Mouse (Mus musculus): Measurements from ENCODE around the gene Aktip. TPM values are rescaled to one million over a fixed set of nuclear protein-coding genes. Genes with fewer than 3 reads are reported as not detected.
A peak's percentile ranks its signal among the peaks of the same experiment; 100 is the strongest.

Aktip gene
- total and polyA plus RNA-seq, 3 experiments = 9.3 to 13.4 (median 13.3) TPM

- in situ Hi-C loops (cut with MboI; ENCODE audit: low pct_ligation_motif_present, low pct_unique_long_range_greater_than_20kb, low sequenced_read_pairs) = no loop called here
These were observed 41.2 kb downstream of the Aktip start for GRCm38 (mm10) chr8:91158617-91159016.

GRCm38 (mm10) chr8:91154564-91154963, 45.2 kb downstream of the Aktip start:
- Histone ChIP-seq H3K36me3 (replicated peaks in 1 of 2; ENCODE audit: control insufficient read depth in 1 of 2, insufficient read depth in 1 of 2, low read length in 1 of 2) (no peaks in the 10 kb centered on the region), H3K4me3 (replicated peaks in 1 of 3; ENCODE audit: low read depth in 2 of 3, low read length in 2 of 3, poor library complexity in 1 of 3) (no peak overlapping the region), H3K9ac (ENCODE audit: insufficient read depth, low read depth) (no peak overlapping the region), H3K4me2 (ENCODE audit: insufficient read depth, low read depth, poor library complexity, severe bottlenecking) (no peak overlapping the region), H3K4me1 (ENCODE audit: control insufficient read depth in 1 of 2, insufficient read depth in 2 of 2) (peaks cover 0 to 1% of the 10 kb centered on the region in 2 experiments; a peak in 1 of 4 replicates), H3K9me3 (replicated peaks; ENCODE audit: low read length) (peaks cover 19% of the 10 kb centered on the region), H3K27me3 (replicated peaks) (no peaks in the 10 kb centered on the region), H3K27ac (ENCODE audit: insufficient read depth, low read depth) (no peak overlapping the region), H3K79me2 (replicated peaks; ENCODE audit: control insufficient read depth, extremely low read depth, insufficient read depth, poor library complexity, severe bottlenecking) (no peaks in the 10 kb centered on the region)
- peak; percentile 6 to 43; a peak in 2 of 4 replicates for TF ChIP-seq CTCF (conservative IDR thresholded peaks at IDR 0.05 in 1 of 2, IDR thresholded peaks at IDR 0.05 in 1 of 2; ENCODE audit: low read depth in 2 of 2, low read length in 2 of 2)
- TF ChIP-seq CHD2 (IDR thresholded peaks at IDR 0.05; ENCODE audit: low read length) = no peak
- TF ChIP-seq TBP (conservative IDR thresholded peaks at IDR 0.05; ENCODE audit: low read depth, low read length) = no peak
- DNase-seq (ENCODE audit: extremely low read depth) = peak; percentile 35
- dilution Hi-C loops (cut with MboI; ENCODE audit: extremely low pct_ligation_motif_present, extremely low pct_unique_long_range_greater_than_20kb, low sequenced_read_pairs) (no loop called here), in situ Hi-C loops (cut with MboI; ENCODE audit: low pct_ligation_motif_present, low pct_unique_long_range_greater_than_20kb, low sequenced_read_pairs) (no loop called here)

More at GRCm38 (mm10) chr8:91158617-91159016, 41.2 kb downstream of the Aktip start:
- Histone ChIP-seq H3K9ac (ENCODE audit: insufficient read depth, low read depth) (no peak overlapping the region), H3K9me3 (replicated peaks; ENCODE audit: low read length) (peaks cover 15% of the 10 kb centered on the region), H3K27ac (ENCODE audit: insufficient read depth, low read depth) (no peak overlapping the region), H3K4me3 (replicated peaks in 1 of 3; ENCODE audit: low read depth in 2 of 3, low read length in 2 of 3, poor library complexity in 1 of 3) (no peak overlapping the region), H3K36me3 (replicated peaks in 1 of 2; ENCODE audit: control insufficient read depth in 1 of 2, insufficient read depth in 1 of 2, low read length in 1 of 2) (no peaks in the 10 kb centered on the region), H3K27me3 (replicated peaks) (no peaks in the 10 kb centered on the region), H3K79me2 (replicated peaks; ENCODE audit: control insufficient read depth, extremely low read depth, insufficient read depth, poor library complexity, severe bottlenecking) (no peaks in the 10 kb centered on the region), H3K4me2 (ENCODE audit: insufficient read depth, low read depth, poor library complexity, severe bottlenecking) (no peak overlapping the region), H3K4me1 (ENCODE audit: control insufficient read depth in 1 of 2, insufficient read depth in 2 of 2) (peaks cover 0 to 17% of the 10 kb centered on the region in 2 experiments; a peak in 2 of 4 replicates)
- dilution Hi-C loops (cut with MboI; ENCODE audit: extremely low pct_ligation_motif_present, extremely low pct_unique_long_range_greater_than_20kb, low sequenced_read_pairs) = no loop called here
- TF ChIP-seq GABPA (IDR thresholded peaks at IDR 0.05; ENCODE audit: insufficient replicate concordance, low read depth, low read length) = no peak
- no peak for TF ChIP-seq TCF12 (IDR thresholded peaks at IDR 0.05; ENCODE audit: low read depth, low read length)
- TF ChIP-seq ELF1 (IDR thresholded peaks at IDR 0.05; ENCODE audit: low read depth, low read length) = no peak
- no peak for TF ChIP-seq E2F4 (IDR thresholded peaks at IDR 0.05; ENCODE audit: insufficient replicate concordance, low read depth, low read length)
- TF ChIP-seq ZC3H11A (IDR thresholded peaks at IDR 0.05; ENCODE audit: low read depth, low read length) = no peak
- no peak for TF ChIP-seq POLR2AphosphoS2 (IDR thresholded peaks at IDR 0.05; ENCODE audit: low read depth, low read length)
- no peak for TF ChIP-seq TBP (conservative IDR thresholded peaks at IDR 0.05; ENCODE audit: low read depth, low read length)
- no peak for TF ChIP-seq CHD1 (IDR thresholded peaks at IDR 0.05; ENCODE audit: low read depth, low read length)
- no peak for TF ChIP-seq BHLHE40 (IDR thresholded peaks at IDR 0.05; ENCODE audit: low read depth, low read length)
- no peak for TF ChIP-seq SIN3A (IDR thresholded peaks at IDR 0.05; ENCODE audit: low read length)
- no peak for DNase-seq (ENCODE audit: extremely low read depth)

- dilution Hi-C loops (cut with MboI; ENCODE audit: extremely low pct_ligation_motif_present, extremely low pct_unique_long_range_greater_than_20kb, low sequenced_read_pairs) = no loop called here
These were observed 45.9 kb downstream of the Aktip start for GRCm38 (mm10) chr8:91153831-91154230.

More at GRCm38 (mm10) chr8:91153831-91154230, 45.9 kb downstream of the Aktip start:
- Histone ChIP-seq H3K27ac (ENCODE audit: insufficient read depth, low read depth) (no peak overlapping the region), H3K4me1 (ENCODE audit: control insufficient read depth in 1 of 2, insufficient read depth in 2 of 2) (no peaks in the 10 kb centered on the region), H3K79me2 (replicated peaks; ENCODE audit: control insufficient read depth, extremely low read depth, insufficient read depth, poor library complexity, severe bottlenecking) (no peaks in the 10 kb centered on the region), H3K9me3 (replicated peaks; ENCODE audit: low read length) (peaks cover 19% of the 10 kb centered on the region), H3K27me3 (replicated peaks) (no peaks in the 10 kb centered on the region), H3K36me3 (replicated peaks in 1 of 2; ENCODE audit: control insufficient read depth in 1 of 2, insufficient read depth in 1 of 2, low read length in 1 of 2) (no peaks in the 10 kb centered on the region), H3K9ac (ENCODE audit: insufficient read depth, low read depth) (no peak overlapping the region), H3K4me2 (ENCODE audit: insufficient read depth, low read depth, poor library complexity, severe bottlenecking) (no peak overlapping the region), H3K4me3 (replicated peaks in 1 of 3; ENCODE audit: low read depth in 2 of 3, low read length in 2 of 3, poor library complexity in 1 of 3) (no peak overlapping the region)
- TF ChIP-seq RAD21 (IDR thresholded peaks at IDR 0.05; ENCODE audit: low read depth, low read length) (peak; percentile 14), KAT2A (IDR thresholded peaks at IDR 0.05; ENCODE audit: insufficient replicate concordance, low read length) (no peak), CTCF (conservative IDR thresholded peaks at IDR 0.05 in 1 of 2, IDR thresholded peaks at IDR 0.05 in 1 of 2; ENCODE audit: low read depth in 2 of 2, low read length in 2 of 2) (peak in 1 of 2 experiments; percentile 34; a peak in 2 of 4 replicates), MYC (IDR thresholded peaks at IDR 0.05; ENCODE audit: low read depth, low read length) (no peak), PAX5 (IDR thresholded peaks at IDR 0.05; ENCODE audit: low read length) (no peak), MXI1 (IDR thresholded peaks at IDR 0.05; ENCODE audit: low read depth, low read length) (no peak)
- no peak for DNase-seq (ENCODE audit: extremely low read depth)
- in situ Hi-C loops (cut with MboI; ENCODE audit: low pct_ligation_motif_present, low pct_unique_long_range_greater_than_20kb, low sequenced_read_pairs) = no loop called here
